Comparison of ENCODE assay signal across 8 mouse cellular contexts in the genomic region with DNA sequence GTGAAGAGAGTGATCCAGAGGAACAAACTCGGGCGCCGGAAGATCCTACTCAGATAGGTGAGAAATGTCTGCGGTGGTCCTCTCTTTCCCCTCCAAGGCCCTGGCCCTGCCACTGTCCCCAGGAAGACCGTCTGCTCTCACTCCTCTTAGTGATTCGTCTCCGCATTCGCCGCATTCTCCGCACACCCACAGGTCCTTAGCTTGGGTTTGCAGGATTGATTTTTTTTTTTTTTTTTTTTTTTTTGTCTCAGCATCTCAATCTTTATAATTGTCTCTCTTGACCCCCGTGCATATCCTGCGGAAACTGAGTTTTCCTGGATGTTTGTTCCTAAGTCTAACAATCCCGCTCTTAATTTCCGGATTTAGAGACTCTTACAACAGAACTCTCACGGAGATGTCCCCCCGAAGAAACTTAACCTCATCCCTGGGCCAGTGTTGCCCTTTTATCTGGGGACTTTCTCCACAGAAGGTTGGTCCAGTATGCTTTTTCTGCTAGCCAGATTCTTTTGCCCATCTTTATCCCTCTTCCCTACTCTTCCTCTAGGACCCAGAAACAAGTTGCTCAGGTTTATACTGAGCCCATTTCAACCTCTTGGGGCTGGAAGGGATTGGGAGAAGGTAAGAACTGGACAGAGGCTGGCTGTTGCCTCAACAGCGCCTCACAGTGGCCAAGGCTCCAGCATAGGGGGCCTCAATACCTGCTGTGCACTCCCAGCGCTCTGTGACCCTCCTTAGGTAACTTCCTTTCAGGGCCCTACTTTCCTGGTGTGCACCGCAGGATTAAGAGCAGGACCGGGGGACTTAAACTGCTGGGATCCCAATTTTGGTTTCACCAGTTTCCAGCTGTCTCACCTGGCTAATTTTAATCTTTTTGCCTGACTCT. TPM values are rescaled to one million over a fixed set of nuclear protein-coding genes. Genes with fewer than 3 reads are reported as not detected.
DNase-seq lines count a peak whose midpoint lies in the region; ATAC-seq and TF ChIP-seq lines count a peak whose summit lies in the region.

No protein-coding gene starts in this region.

- peak; percentile 35 for DNase-seq in urinary bladder, postnatal 25 days (ENCODE audit: low spot score)
- DNase-seq in urinary bladder, postnatal 36 days (ENCODE audit: low spot score in 2 of 2) = no peak
- DNase-seq in hindbrain, postnatal 0 days (ENCODE audit: low spot score) = peak; percentile 10
- DNase-seq in lung, adult 2 months = no peak
- no peak for DNase-seq in frontal cortex, postnatal 25 days (ENCODE audit: low spot score in 2 of 2)
- DNase-seq in layer of hippocampus, postnatal 25 days (ENCODE audit: extremely low spot score in 1 of 2, low spot score in 1 of 2) = no peak

- H3K9me3 ChIP-seq in embryonic facial prominence, embryonic 13.5 days = no peaks in the 10 kb centered on the region
- H3K9me3 ChIP-seq in hindbrain, postnatal 0 days (ENCODE audit: low read length) = no peaks in the 10 kb centered on the region
- H3K9me3 ChIP-seq in neural tube, embryonic 15.5 days (replicated peaks) = no peaks in the 10 kb centered on the region

- H3K4me3 ChIP-seq in embryonic facial prominence, embryonic 13.5 days = peak overlapping the region; percentile 51
- peak overlapping the region; percentile 33 for H3K4me3 ChIP-seq in hindbrain, postnatal 0 days (ENCODE audit: low read length)
- peak overlapping the region; percentile 80 for H3K4me3 ChIP-seq in lung, adult 2 months (replicated peaks; ENCODE audit: extremely low read depth, low read depth, low read length)
- H3K4me3 ChIP-seq in neural tube, embryonic 15.5 days (replicated peaks) = peak overlapping the region; percentile 40

- peaks cover 100% of the 10 kb centered on the region for H3K27me3 ChIP-seq in embryonic facial prominence, embryonic 13.5 days
- peaks cover 92% of the 10 kb centered on the region for H3K27me3 ChIP-seq in hindbrain, postnatal 0 days (ENCODE audit: insufficient read depth, low read length)
- peaks cover 91% of the 10 kb centered on the region for H3K27me3 ChIP-seq in neural tube, embryonic 15.5 days (replicated peaks)

- H3K36me3 ChIP-seq in embryonic facial prominence, embryonic 13.5 days = no peaks in the 10 kb centered on the region
- no peaks in the 10 kb centered on the region for H3K36me3 ChIP-seq in hindbrain, postnatal 0 days (ENCODE audit: insufficient read depth, low read length)
- no peaks in the 10 kb centered on the region for H3K36me3 ChIP-seq in neural tube, embryonic 15.5 days

- no peak for TF ChIP-seq POLR2A in lung, adult 2 months (IDR thresholded peaks at IDR 0.05; ENCODE audit: borderline replicate concordance, extremely low read depth, low read depth, low read length)

- no peak for ATAC-seq in embryonic facial prominence, embryonic 13.5 days (ENCODE audit: insufficient number of reproducible peaks, insufficient read depth, low FRiP score, low TSS enrichment, low read depth)
- no peak for ATAC-seq in hindbrain, postnatal 0 days
- ATAC-seq in neural tube, embryonic 15.5 days (ENCODE audit: low FRiP score) = no peak

- H3K4me2 ChIP-seq in embryonic facial prominence, embryonic 13.5 days = peak overlapping the region; percentile 69
- peak overlapping the region; percentile 54 for H3K4me2 ChIP-seq in hindbrain, postnatal 0 days (ENCODE audit: low read depth, low read length)
- peak overlapping the region; percentile 62 for H3K4me2 ChIP-seq in neural tube, embryonic 15.5 days

- H3K4me1 ChIP-seq in embryonic facial prominence, embryonic 13.5 days = peaks cover 33% of the 10 kb centered on the region
- no peaks in the 10 kb centered on the region for H3K4me1 ChIP-seq in hindbrain, postnatal 0 days (ENCODE audit: insufficient read depth, low read length)
- 0 out of 2 replicates have a peak, but pooled peaks cover 2% of the 10 kb centered on the region for H3K4me1 ChIP-seq in lung, adult 2 months (ENCODE audit: control insufficient read depth, insufficient read depth, low read length)
- H3K4me1 ChIP-seq in neural tube, embryonic 15.5 days = peaks cover 25% of the 10 kb centered on the region

- H3K9ac ChIP-seq in embryonic facial prominence, embryonic 13.5 days = peak overlapping the region; percentile 73
- no peak overlapping the region for H3K9ac ChIP-seq in hindbrain, postnatal 0 days (replicated peaks; ENCODE audit: low read length)
- no peak overlapping the region for H3K9ac ChIP-seq in neural tube, embryonic 15.5 days (replicated peaks)

- TF ChIP-seq CTCF in hindbrain, postnatal 0 days (IDR thresholded peaks at IDR 0.05; ENCODE audit: low read depth) = peak; percentile 57
- peak; percentile 50; the same call in 1 of the 2 replicates for TF ChIP-seq CTCF in lung, adult 2 months (IDR thresholded peaks at IDR 0.05; ENCODE audit: insufficient read depth, low read length)

- no peak overlapping the region for H3K27ac ChIP-seq in embryonic facial prominence, embryonic 13.5 days
- no peak overlapping the region for H3K27ac ChIP-seq in hindbrain, postnatal 0 days
- H3K27ac ChIP-seq in neural tube, embryonic 15.5 days (replicated peaks) = no peak overlapping the region

- WGBS in embryonic facial prominence, embryonic 13.5 days = 2% methylated on average over 20 of the region's 20 CpGs
- 2% methylated on average over 20 of the region's 20 CpGs for WGBS in hindbrain, postnatal 0 days
- 10% methylated on average over 20 of the region's 20 CpGs for WGBS in lung, adult 2 months
- 2% methylated on average over 20 of the region's 20 CpGs for WGBS in neural tube, embryonic 15.5 days

RNA-seq across cellular contexts. Expression of a gene that starts 1.2 kb away (rescaled TPM):
- 1.8 and 2.0 TPM in 2 replicates for polyA plus RNA-seq in embryonic facial prominence, embryonic 13.5 days (2015; fragmentation: Nextera tagmentation; extraction: Ambion mirVana)
- total RNA-seq in hindbrain, postnatal 0 days (2014; rRNA removed) = 0.90 and 1.8 TPM in 2 replicates
- polyA plus RNA-seq in hindbrain, postnatal 0 days (2015; fragmentation: Nextera tagmentation; extraction: Ambion mirVana) = 0.16 and 0.30 TPM in 2 replicates
- polyA plus RNA-seq in lung, adult 2 months (2012; rRNA removed) = 0.53 and 0.77 TPM in 2 replicates
- polyA plus RNA-seq in neural tube, embryonic 15.5 days (2015; fragmentation: Nextera tagmentation; extraction: Ambion mirVana) = 0.28 and 0.36 TPM in 2 replicates
- under 1 TPM; 0.17 to 0.35 TPM for total RNA-seq in layer of hippocampus, postnatal 25 days (2021)

RNA-seq across cellular contexts. Expression of a gene that starts 16.0 kb away (rescaled TPM):
- polyA plus RNA-seq in embryonic facial prominence, embryonic 13.5 days (2015; fragmentation: Nextera tagmentation; extraction: Ambion mirVana) = not detected in 2 replicates
- not detected in 2 replicates for total RNA-seq in hindbrain, postnatal 0 days (2014; rRNA removed)
- not detected in 2 replicates for polyA plus RNA-seq in hindbrain, postnatal 0 days (2015; fragmentation: Nextera tagmentation; extraction: Ambion mirVana)
- not detected in 2 replicates for polyA plus RNA-seq in lung, adult 2 months (2012; rRNA removed)
- not detected in 2 replicates for polyA plus RNA-seq in neural tube, embryonic 15.5 days (2015; fragmentation: Nextera tagmentation; extraction: Ambion mirVana)
- total RNA-seq in layer of hippocampus, postnatal 25 days (2021) = not detected

Comparison
In these comparisons a context has a peak if more than half of its experiments do, and no peak if none do; other contexts are left out.
1. DNase-seq: peak in urinary bladder, postnatal 25 days (single experiment) and hindbrain, postnatal 0 days (single experiment); none in urinary bladder, postnatal 36 days (0 of 2), lung, adult 2 months (single experiment), frontal cortex, postnatal 25 days (0 of 2) and layer of hippocampus, postnatal 25 days (0 of 2).
2. Peak in every context shown above with its lines, with median percentiles within 50 percentile points of each other: H3K4me2 ChIP-seq and H3K4me3 ChIP-seq.